Mouse (Mus musculus) T-cell, adult 66 days (primary cell): ENCODE data around the gene Sez6. TPM values are rescaled to one million over a fixed set of nuclear protein-coding genes. Genes with fewer than 3 reads are reported as not detected.

Source experiments
- total RNA-seq, 2 experiments: library from RNA; stranded (reverse); gene quantifications; 3 replicates in 1 of 2; 4 replicates in 1 of 2; pipeline ENCODE4 v1.2.4; 2023

The Sez6 gene
- total RNA-seq = not detected

DNA sequence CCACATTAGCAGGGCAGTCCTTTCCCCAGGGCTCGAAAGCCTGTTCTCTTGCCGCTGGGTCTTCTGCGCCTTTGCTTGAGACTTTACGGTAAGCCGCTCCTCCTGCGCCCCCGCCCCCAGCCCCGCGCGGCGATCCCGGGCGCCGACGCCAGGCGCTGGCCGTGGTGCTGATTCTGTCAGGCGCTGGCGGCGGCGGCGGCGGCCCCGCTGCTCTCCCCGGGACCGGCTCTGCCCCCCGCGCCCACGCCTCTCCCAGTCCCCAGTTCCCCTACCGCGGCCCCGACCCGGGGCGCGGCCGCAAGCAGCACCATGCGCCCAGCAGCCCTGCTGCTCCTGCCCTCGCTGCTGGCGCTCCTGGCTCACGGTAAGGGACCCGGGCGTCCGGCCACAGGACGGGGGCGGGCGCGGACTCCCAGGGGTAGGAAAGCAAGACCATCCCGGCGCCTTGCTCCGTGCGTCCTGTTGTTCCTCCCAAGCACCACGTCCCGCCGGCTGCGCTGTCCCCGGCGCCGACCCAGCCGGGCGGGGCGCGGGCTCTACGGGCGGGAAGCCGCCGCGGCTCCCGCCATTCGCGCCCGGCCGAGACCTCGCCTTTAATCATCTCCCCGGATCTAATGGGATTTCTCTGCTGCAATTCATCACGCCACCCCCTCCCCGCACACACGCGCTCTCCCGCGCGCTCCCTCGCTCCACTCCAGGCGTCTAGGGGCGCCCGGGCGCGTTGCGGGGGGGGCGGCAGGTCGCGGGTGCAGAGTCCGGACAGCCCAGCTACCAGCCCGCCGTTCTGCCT is at the start of gene Sez6:
Sez6 (plus strand) TSS at position 50 of the 790 bp plus-strand sequence.

DNA sequence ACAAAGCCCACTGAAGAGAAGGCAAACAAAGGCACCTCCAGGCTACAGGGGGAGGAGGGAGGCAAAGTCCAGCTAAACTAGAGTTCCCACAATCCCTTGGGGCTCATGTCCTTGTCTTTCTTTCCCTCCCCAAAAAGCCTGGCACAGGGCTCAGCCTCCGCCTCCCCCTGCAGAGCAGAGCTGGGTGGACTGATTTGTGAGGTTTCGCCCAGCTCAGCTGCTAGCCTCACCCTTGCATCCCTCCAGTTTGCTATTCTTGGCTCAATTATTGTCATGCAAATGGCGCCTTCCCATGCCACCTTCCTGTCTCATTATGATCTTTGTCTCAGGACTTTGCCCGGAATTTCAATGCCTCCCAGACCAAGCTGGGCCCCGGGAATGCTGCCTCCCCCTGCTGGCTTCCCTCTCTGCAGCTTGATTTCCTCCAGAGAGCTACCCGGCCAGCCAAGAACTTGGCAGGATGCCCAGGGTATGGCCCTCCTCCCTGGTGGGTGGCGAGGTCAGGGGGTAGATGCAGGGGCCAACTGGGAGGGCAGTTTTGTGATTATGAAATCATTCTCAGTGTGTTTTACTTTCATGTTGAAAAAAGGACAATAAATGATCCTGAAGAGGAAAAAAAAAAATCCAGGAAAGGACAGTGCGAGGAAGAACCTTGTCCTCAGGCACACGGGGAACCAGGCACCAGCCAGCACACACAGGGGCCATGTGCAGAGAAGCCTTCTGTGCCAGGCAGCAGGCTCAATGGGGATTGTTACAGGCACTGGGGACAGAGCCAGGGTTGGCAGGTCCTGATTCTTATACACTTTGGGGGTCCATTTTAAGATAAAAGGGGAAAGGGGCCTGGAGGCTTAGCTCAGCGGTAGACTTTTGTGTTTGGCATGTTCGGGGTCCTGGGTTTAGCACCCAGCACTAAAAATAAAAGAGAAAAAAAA is 36.5 kb upstream of the Sez6 start, which contains the start of gene Pipox:
Pipox (minus strand) TSS at position 310 of the 932 bp plus-strand sequence.

DNA sequence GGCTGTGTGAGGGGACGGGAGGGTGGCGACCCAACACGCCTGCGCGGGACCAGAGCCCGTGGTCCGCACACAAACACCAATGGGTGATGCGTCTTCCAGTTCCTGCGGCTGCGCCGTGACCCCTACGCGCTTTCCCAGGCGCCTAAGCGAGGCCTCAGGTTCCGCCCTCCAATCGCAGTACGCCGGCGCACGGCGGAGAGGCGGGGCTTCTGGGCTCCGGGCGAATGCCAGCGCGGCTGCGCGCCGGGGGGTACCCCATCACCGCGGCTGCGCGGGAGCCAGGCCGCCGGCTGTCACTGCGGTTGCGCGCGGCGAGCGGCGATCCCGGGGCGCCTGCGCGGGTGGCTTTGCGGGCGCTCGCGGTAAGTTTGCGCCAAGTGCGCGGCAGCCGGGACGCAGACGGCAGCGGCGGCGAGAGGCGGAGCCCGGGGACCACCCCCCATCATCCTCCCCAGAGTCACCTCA is 51.9 kb downstream of the Sez6 start, which contains the start of gene Phf12:
Phf12 (plus strand) TSS at position 314 of the 465 bp plus-strand sequence.

Other genes starting within 250 kb of the Sez6 start
- 100 to 1,000 TPM; 145 to 161 TPM for gene Nufip2, start 244.6 kb upstream of the Sez6 start, total RNA-seq
- not detected for gene Cryba1, start 205.5 kb upstream of the Sez6 start, total RNA-seq
- 10 to 100 TPM; 66.0 to 67.4 TPM for gene Myo18a, start 167.6 kb upstream of the Sez6 start, total RNA-seq
- gene Gm10277, start 143.1 kb upstream of the Sez6 start, total RNA-seq = not detected
- gene Pipox, start 36.7 kb upstream of the Sez6 start, total RNA-seq = under 1 TPM in 1 of 2 experiments, not detected in 1; 0.35 TPM
- 100 to 1,000 TPM; 128 to 137 TPM for gene Phf12, start 52.0 kb downstream of the Sez6 start, total RNA-seq
- 1 to 10 TPM; 3.8 to 5.0 TPM for gene Dhrs13, start 101.5 kb downstream of the Sez6 start, total RNA-seq
- 10 to 100 TPM; 31.6 to 32.5 TPM for gene Flot2, start 107.1 kb downstream of the Sez6 start, total RNA-seq
- 10 to 100 TPM; 27.6 to 32.2 TPM for gene Eral1, start 149.6 kb downstream of the Sez6 start, total RNA-seq
- 10 to 100 TPM; 17.5 to 20.0 TPM for gene Fam222b, start 163.9 kb downstream of the Sez6 start, total RNA-seq
- 10 to 100 TPM; 29.3 to 32.7 TPM for gene Traf4, start 234.8 kb downstream of the Sez6 start, total RNA-seq
- 1 to 10 TPM; 6.8 to 10.0 TPM for gene Nek8, start 245.9 kb downstream of the Sez6 start, total RNA-seq
- 1 to 10 TPM; 6.0 to 7.5 TPM for gene Tlcd1, start 245.9 kb downstream of the Sez6 start, total RNA-seq